Mouse (Mus musculus): ENCODE data around the gene Faxc.

The Faxc gene

GRCm38 (mm10) chr4:22029951-22030350 lies 98.8 kb downstream of the Faxc start:
- DNase-seq (ENCODE audit: low read depth) = no peak
